Mouse (Mus musculus) leukemia stem cell, adult 10-12 weeks (primary cell): ENCODE results near the gene Rnaseh1. TPM values are rescaled to one million over a fixed set of nuclear protein-coding genes. Genes with fewer than 3 reads are reported as not detected.

Experiments used
- polyA plus RNA-seq: library from polyadenylated mRNA; stranded (reverse); fragments of >175 nt; gene quantifications from 2 replicates; pipeline ENCODE4 v1.2.3, GENCODE M21; 2012; ENCODE audit warnings: low replicate concordance

Gene Rnaseh1
- polyA plus RNA-seq: 4.9 and 6.3 TPM in 2 replicates

GRCm38 (mm10) chr12:28649141-28650110 lies at the start of gene Rnaseh1:
Gene Rnaseh1 (plus strand): TSS chr12:28649602.

GRCm38 (mm10) chr12:28623195-28623594 lies 26.2 kb upstream of the Rnaseh1 start, which contains the start of gene Colec11:
Gene Colec11 (minus strand): TSS chr12:28623377.

GRCm38 (mm10) chr12:28635535-28636476 lies 13.6 kb upstream of the Rnaseh1 start, which contains the start of gene Rps7:
Gene Rps7 (minus strand): TSS chr12:28635953.

GRCm38 (mm10) chr12:28675121-28675924 lies 25.9 kb downstream of the Rnaseh1 start, which contains the start of gene Adi1:
Gene Adi1 (plus strand): TSS chr12:28675231.

Other genes starting within 250 kb of the Rnaseh1 start
- not detected in 2 replicates for gene Dcdc2c, start 97.2 kb upstream of the Rnaseh1 start, polyA plus RNA-seq
- gene Allc, start 67.1 kb upstream of the Rnaseh1 start, polyA plus RNA-seq: not detected in 2 replicates
- gene Colec11, start 26.2 kb upstream of the Rnaseh1 start, polyA plus RNA-seq: not detected in 2 replicates
- 68.5 and 95.9 TPM in 2 replicates for gene Rps7, start 13.6 kb upstream of the Rnaseh1 start, polyA plus RNA-seq
- 4.2 and 4.9 TPM in 2 replicates for gene Adi1, start 25.6 kb downstream of the Rnaseh1 start, polyA plus RNA-seq
- 3.1 and 8.9 TPM in 2 replicates for gene Trappc12, start 100.9 kb downstream of the Rnaseh1 start, polyA plus RNA-seq
- gene Eipr1, start 102.2 kb downstream of the Rnaseh1 start, polyA plus RNA-seq: 9.4 and 13.4 TPM in 2 replicates